Mouse (Mus musculus): Measurements from ENCODE around the gene Stra6.
A peak's percentile ranks its signal among the peaks of the same experiment; 100 is the strongest.

The Stra6 gene

DNA sequence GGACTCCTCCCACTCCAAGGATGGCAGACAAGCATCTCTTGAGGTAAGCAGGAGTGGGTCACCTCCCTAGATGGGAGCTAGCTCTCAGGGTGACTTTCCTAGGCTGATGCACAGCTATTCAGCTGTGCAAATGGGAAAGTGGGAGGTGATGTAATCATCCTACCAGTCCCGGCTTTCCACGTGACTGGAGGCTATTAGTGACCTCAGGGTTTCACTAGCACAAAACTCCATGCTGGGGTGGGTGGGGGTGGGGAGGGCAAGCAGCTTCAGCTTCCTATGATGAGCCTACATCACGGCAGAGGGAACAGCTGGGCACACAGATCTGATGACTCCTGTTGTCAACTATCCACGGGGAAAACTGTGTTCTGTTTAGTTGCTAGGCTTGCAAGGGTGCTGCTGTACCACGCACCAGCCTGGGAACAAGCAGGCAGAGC lies 111.2 kb downstream of the Stra6 start:
- no peak for DNase-seq

DNA sequence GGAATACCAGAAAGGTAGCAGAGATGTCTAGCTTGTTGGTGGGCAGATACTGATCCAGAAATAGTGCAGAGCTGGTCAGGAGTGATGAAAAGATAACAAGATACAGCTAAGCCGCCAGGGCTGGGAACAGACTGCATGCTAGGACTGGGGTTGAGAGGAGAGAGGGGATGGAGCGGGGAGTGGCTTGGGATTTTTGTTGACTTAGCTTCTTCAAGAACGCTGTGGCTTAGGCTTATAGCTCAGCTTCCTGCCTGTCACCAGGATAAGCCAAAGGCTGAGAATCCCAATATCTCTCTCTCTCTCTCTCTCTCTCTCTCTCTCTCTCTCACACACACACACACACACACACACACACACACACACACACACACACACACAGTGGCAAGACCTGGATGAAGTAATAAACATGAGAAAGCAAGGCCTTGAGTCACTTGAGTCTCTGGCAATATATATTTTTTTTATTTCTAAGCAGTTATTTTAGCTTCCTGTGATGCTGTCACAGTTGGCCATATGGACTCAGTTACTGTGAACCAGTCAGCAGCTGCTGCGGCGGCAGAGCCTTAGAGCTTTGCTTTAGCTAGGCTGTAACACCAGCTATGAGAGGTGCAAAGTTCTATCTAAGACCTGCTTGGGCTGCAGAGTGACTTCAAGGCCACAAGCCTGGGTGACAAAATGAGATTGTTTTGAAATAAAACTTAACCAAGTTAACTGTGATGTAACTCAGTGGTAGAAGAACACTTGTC lies 112.3 kb downstream of the Stra6 start:
- no peak for DNase-seq

DNA sequence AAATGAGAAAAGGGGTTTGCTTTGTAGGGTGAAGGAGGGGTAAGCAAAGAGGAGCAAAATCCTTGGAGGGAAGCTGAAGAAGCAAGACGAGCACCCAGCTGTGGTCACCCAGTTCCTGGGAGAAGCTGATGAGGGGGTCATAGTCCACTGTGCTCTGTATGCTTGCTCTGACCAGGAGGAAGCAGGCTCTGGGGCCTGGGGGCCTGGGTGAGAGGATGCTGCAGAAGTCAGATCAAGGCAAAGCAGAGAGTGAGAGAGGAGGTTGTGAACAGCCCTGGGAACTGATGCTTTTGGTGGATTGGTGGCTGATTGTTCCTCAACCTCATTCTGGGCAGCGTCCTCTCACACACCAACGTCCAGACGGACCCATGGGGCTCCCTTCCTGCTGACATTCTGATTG lies 113.6 kb downstream of the Stra6 start:
- DNase-seq = no peak

- no peak for DNase-seq
Measured at GRCm38 (mm10) chr9:58179390-58179789, 115.8 kb downstream of the Stra6 start.

- DNase-seq = no peak
Measured at GRCm38 (mm10) chr9:58184456-58184855, 120.9 kb downstream of the Stra6 start.

GRCm38 (mm10) chr9:58194222-58194621 lies 130.6 kb downstream of the Stra6 start:
- no peak for DNase-seq

DNA sequence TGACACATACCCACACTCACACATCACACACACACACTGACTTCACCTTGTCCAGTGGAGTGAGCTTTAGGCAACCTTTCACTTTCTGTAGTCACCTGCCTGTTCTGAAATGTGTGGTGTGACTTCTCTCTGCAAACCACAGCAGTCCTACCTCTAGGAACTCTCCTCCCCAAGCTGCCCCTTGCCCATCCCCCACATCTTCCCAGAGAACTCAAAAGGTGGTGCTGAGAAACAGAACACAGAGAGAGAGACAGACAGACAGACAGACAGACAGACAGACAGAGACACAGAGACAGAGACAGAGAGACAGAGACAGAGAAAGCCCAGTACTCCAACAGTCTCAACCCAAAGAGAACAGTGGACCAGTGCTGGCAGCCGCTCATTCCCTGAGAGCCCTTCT lies 132.1 kb downstream of the Stra6 start:
- DNase-seq = no peak

GRCm38 (mm10) chr9:58196141-58196540 lies 132.6 kb downstream of the Stra6 start:
- DNase-seq = no peak

DNA sequence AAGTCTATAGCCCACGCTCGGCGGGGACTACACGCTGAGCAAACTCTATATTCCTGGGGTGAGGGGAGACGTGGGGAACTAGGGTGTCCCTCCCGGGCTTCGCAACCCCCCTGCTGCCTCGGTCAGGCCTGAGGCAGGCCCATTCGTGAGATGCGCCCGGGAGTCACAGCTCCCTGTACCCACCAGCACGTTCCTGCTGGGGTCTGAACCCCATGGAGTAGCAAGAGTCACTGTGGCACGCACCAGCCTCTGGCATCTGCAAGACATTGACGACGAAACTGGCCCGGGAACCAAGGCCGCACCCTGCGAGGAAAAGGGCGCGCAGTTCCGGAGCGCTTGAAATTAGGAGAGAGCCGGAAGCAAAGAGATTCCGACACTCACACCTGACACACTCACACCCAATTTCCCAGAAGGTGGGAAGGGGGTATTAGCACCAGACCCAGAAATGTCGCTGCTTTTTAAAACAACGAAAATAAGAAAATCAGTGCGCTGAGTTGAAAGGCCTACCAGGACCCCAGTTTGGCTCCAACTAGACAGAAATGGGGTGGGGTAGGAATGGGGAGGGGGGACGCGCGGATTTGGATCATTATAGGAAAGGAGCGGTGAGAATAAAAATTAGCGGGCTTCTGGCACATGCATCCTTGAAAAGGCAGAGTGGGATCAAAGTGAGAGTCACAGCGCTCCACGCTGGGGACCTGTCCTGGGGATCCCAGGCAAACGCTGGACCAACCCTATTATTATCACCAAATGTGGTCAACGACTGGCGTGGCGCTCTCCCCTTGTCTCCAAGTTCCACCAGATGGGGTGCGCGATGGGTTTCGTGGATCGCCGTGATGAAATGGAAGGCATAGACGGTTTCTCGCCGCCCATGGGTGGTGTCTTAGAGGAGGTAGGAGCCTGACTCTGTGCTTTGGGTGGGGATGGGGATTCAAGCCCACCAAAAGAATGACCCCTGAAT lies 133.3 kb downstream of the Stra6 start:
- DNase-seq = no peak

DNA sequence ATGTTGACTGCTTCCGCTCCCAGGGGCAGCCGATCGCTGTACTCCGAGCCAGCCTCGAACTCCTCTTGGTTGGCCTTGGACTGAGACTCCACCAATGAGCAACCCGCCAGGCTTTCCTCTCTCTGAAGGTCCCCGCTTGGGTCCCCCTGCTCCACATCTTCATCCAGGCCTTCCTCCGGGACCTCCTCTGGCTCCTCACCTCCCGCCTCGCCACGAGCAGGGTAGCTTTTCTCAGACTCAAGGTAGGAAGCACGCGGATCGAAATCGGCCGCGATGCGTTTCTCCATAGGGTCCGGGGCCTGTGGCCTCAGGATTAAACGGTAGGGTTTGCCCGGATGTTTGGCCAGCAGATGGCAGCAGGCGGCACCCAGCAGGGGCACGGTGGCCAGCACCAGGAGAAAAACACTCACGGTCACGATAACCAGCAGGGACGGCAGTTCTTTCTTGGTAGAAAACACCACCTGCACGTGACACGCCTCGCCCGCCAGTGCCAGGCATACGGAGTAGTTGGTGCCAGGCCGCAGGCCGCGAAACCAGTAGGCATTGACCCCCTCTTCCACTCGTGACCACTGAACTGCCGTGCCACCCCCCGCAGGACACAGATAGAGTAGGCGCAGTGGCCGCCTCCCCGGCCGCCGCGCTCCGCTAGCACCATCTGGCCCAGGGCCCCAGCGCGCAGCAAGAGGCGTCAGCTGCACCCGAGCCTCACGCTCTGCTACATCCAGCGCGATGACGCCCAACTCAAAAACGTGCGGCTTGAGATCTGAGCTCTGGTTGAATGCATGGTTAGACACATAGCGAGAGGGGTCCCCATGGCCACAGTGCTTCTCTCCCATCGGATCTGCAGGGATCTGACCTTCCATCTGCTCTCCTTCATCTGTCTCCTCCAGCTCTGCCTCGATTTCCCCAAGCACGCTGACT lies 134.5 kb downstream of the Stra6 start:
- DNase-seq = peak; percentile 65

DNA sequence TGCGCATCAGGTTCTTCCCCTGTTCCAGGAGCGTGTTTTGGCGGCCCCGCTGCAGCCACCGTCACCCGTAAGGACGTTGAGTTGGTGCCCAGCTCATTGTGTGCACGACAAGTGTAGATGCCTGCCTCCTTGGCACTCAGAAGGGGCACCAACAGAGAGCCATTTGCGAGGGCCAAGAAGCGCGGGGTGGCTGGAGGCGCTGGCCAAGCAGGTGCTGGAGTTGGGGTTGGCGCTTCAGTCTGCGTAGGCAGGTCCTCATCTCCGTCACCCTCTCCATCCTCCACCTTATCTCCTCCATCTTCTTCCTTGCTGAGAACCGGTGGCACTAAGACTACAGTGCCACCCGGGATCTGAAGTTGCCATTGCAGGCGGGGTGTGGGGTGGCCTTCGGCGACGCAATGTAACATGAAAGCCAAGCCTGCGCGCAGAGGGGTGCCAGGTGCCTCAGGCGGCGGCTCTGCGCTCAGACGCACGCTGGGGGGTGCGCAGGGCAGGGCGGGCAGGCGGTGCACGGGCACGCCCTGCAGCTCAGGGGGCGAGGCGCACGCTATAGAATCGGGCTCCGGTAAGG lies 135.3 kb downstream of the Stra6 start:
- peak; percentile 44 for DNase-seq

DNA sequence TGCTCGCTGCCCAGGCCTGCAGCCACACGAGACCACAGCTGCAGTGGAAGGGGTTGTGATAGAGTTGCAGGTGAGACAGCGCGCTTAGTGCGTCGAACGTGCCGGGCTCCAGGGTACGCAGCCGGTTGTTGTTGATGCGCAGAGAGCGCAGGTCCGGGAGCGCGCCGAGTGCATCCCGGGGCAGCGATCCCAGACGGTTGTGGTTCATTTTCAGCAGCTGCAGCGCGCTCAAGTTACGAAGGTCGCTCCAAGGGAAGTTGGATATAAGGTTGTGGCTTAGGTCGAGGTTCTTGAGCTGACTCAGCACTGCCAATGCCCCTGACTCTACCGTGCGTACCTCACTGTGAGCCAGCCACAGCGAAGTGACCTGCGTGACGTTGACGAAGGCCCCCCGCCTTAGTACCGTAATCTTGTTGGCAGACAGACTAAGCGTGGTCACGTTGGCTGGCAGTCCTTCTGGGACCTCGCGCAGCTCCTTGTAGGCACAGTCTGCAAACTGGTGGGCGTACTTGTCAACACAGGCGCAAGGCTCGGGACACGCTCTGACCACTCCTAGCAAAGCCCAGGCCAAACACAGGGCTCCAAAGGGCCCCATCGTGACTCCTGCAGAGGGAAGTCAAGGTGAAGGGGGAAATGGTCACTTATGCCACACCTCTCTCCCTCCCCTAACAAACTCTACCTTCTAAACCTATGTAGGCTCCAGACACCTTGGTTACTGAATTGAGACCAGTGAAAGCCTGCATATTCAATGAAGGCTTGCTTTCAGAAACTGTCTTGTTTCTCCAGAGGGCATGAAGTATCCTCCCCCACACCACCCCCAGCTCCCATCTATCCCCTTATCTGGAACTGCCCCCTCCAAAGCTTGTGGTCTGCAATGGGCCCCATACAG lies 136.0 kb downstream of the Stra6 start:
- DNase-seq = no peak

DNA sequence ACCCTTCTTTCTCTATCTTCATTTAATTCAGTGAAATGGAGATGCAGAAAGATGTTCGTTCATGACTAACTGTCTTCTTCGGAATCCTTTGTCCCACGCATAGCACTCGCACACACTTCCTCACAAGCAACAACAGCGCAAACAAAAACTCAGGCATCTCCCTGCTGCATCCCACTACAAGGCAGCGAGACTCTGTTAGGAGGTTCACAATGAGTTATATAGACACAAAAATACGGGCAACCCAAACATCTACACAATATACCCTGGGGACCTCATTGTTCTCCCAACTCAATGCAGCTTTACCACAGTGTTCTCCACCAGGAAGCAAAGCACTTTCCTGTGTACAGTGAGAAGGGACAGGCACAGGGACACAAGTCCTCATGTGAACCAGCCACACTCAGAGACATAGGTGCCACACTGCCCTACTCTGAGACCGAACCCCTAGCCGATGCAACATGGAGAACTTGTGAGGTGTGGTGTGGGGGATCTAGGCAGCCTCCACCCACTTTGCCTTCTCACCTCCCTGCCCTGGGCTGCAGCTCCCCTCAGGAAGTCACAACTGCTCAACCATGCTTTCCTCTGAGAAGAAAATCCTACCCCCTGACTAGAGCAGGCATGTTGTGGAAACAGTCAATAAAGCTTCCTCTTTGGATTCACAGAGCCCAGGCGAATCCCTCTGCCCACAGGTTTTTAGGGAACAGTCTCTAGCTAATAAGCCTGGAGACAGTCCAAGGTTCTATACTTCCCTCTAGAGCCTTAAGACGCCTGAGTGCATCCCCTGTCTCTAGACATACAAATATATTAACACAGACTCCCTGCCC lies 136.9 kb downstream of the Stra6 start:
- no peak for DNase-seq

- peak; percentile 51 for DNase-seq
Measured at GRCm38 (mm10) chr9:58201091-58201842, 137.7 kb downstream of the Stra6 start.

DNA sequence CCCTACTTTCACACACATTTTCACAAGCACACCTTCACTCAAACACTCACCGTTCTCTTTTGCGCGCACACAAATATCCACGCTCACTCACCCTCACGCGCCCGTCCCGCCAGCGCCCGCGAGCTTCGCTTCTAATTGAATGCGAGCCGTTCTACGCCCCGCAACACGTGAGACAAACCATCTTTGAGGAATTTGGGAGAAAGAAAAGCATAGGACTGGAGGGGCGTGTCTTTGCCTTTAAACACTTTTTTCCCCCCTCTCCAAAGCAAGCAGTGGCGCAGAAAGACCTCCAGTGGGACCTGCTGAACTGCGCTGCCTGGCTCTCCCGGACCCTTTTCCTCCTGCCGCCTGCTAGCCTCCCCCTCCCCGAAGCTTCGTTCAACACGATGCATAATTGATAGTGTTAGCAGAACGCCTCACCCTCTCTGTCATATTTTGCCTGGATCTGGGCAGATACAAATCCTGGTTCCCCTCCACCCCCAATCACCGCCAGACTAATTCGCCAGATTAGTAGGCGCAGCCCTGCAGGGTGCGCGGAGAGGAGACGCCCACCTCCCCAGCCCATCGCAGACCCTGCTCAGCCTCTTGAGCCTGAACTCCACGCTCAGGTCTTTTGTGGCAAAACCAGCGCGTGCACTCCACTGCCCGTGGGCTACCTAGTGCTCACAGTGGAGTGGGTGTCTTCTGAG lies 138.4 kb downstream of the Stra6 start:
- DNase-seq = peak; percentile 57

- no peak for DNase-seq
Measured at GRCm38 (mm10) chr9:58202676-58203453, 139.3 kb downstream of the Stra6 start.
